Mouse (Mus musculus) hindbrain, embryonic 15.5 days (tissue): ENCODE results near the gene Rab26. TPM values are rescaled to one million over a fixed set of nuclear protein-coding genes. Genes with fewer than 3 reads are reported as not detected.

Source experiments
- ATAC-seq: fragments of 200-750 bp; cut with Nextera tagmentation; 2 replicates; pipeline ENCODE4 v1.8.0; 2017; ENCODE audit warnings: low read depth, moderate number of reproducible peaks, moderate TSS enrichment; ENCODE audit not compliant: low FRiP score
- H3K27ac ChIP-seq: fragments of 300-500 bp; sonication (generic); replicated peaks from 2 replicates; pipeline ENCODE4 v1.5.1; 2015; ENCODE audit warnings: mild to moderate bottlenecking, inconsistent platforms
- H3K27me3 ChIP-seq: fragments of 300-500 bp; sonication (generic); 2 replicates; pipeline ENCODE4 v1.6.1; 2015; ENCODE audit warnings: control low read depth, inconsistent platforms
- H3K36me3 ChIP-seq: fragments of 300-500 bp; sonication (generic); 2 replicates; pipeline ENCODE4 v1.6.1; 2015; ENCODE audit warnings: control low read depth, inconsistent platforms
- H3K4me1 ChIP-seq: fragments of 300-500 bp; sonication (generic); replicated peaks from 2 replicates; pipeline ENCODE4 v1.6.1; 2015; ENCODE audit warnings: control low read depth, inconsistent platforms
- H3K4me2 ChIP-seq: fragments of 300-500 bp; sonication (generic); 2 replicates; pipeline ENCODE4 v1.6.1; 2015; ENCODE audit warnings: moderate library complexity, mild to moderate bottlenecking, inconsistent platforms
- H3K4me3 ChIP-seq: fragments of 300-500 bp; sonication (generic); 2 replicates; pipeline ENCODE4 v1.5.1; 2015; ENCODE audit warnings: mild to moderate bottlenecking, inconsistent platforms
- H3K9ac ChIP-seq: fragments of 300-500 bp; sonication (generic); 2 replicates; pipeline ENCODE4 v1.6.1; 2015; ENCODE audit warnings: inconsistent platforms
- H3K9me3 ChIP-seq: fragments of 300-500 bp; sonication (generic); 2 replicates; pipeline ENCODE4 v1.6.1; 2016; ENCODE audit warnings: control low read depth, inconsistent platforms
- WGBS: fragments of 180-500 bp; shearing (Covaris S2); methylation state at CpG from one replicate; pipeline ENCODE4 v1.1.7; 2015; 5-methylcytosine and 5-hydroxymethylcytosine counted together
- polyA plus RNA-seq: library from polyadenylated mRNA; unstranded; fragments of >200 nt; fragmentation: Nextera tagmentation; extraction: Ambion mirVana; gene quantifications from 2 replicates; pipeline ENCODE4 v1.2.1, GENCODE M21; 2015

Rab26 gene
- polyA plus RNA-seq, 1 experiment from 2014 or later: 8.2 TPM

GRCm38 (mm10) chr17:24544613-24545012, 10.6 kb upstream of the Rab26 start:
- peaks cover 13% of the 10 kb centered on the region; the same call in 1 of the 2 replicates for H3K4me1 ChIP-seq
- H3K27ac ChIP-seq: no peak overlapping the region
- H3K9me3 ChIP-seq: no peaks in the 10 kb centered on the region
- H3K36me3 ChIP-seq: no peaks in the 10 kb centered on the region
- H3K4me2 ChIP-seq: peak overlapping the region; percentile 18; the same call in 1 of the 2 replicates
- H3K4me3 ChIP-seq: no peak overlapping the region; the same call in 1 of the 2 replicates
- H3K9ac ChIP-seq: peak overlapping the region; percentile 10; the same call in 1 of the 2 replicates
- no peak for ATAC-seq
- WGBS: 15% methylated on average over 12 of the region's 12 CpGs
- H3K27me3 ChIP-seq: peaks cover 4% of the 10 kb centered on the region

DNA sequence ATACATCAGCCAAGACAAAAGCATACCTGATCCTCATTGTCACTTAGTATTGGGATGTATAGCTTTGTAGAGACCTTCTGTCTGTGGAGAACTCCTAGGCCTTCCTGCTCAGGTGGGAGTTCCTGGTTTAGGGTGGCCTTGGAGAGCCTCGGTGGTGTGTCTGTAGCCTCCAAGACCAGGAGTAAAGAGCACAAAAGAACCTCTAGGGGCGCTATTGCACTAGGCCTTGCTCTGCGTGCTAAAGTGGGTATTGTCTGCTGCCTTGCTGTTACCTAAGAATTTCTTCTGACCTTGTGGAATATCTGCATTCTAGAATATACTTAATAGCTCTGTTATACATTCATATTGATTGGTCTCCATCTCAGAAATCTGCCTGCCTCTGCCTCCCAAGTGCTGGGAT, 6.4 kb upstream of the Rab26 start:
- no peak overlapping the region for H3K27ac ChIP-seq
- H3K36me3 ChIP-seq: no peaks in the 10 kb centered on the region
- no peaks in the 10 kb centered on the region for H3K27me3 ChIP-seq
- H3K4me3 ChIP-seq: no peak overlapping the region
- no peak overlapping the region for H3K9ac ChIP-seq
- no peak for ATAC-seq
- 4% methylated on average over 3 of the region's 3 CpGs for WGBS
- H3K4me2 ChIP-seq: no peak overlapping the region
- no peaks in the 10 kb centered on the region for H3K9me3 ChIP-seq
- peaks cover 14% of the 10 kb centered on the region; the same call in 1 of the 2 replicates for H3K4me1 ChIP-seq

- no peak overlapping the region for H3K9ac ChIP-seq
- WGBS: 72% methylated on average over 8 of the region's 8 CpGs
- no peak for ATAC-seq
- H3K9me3 ChIP-seq: no peaks in the 10 kb centered on the region
- H3K27ac ChIP-seq: no peak overlapping the region
- no peaks in the 10 kb centered on the region for H3K36me3 ChIP-seq
- H3K4me2 ChIP-seq: no peak overlapping the region
- no peak overlapping the region for H3K4me3 ChIP-seq
- no peaks in the 10 kb centered on the region for H3K27me3 ChIP-seq
- peaks cover 10% of the 10 kb centered on the region; the same call in 1 of the 2 replicates for H3K4me1 ChIP-seq
Measured at GRCm38 (mm10) chr17:24538950-24539349, 4.9 kb upstream of the Rab26 start.

DNA sequence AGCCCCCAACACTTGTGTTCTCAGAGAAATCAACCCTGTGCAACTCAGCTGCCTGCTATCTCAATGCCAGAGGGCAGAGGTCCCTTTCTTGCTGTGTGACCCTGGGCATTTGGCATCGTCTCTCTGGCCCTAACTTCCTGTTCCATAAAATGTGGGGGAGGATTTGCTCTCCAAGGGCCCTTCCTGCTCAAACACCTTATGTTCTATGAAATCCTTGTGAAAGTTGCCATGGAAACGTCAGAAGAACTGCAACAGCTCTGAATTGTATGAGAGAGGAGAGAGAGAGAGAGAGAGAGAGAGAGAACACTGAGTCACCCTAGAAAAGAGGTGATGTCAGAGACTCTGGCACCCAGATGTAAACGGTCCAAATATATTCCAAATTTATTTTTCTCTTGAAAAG, 3.5 kb upstream of the Rab26 start:
- no peak for ATAC-seq
- WGBS: 33% methylated on average over 3 of the region's 3 CpGs

DNA sequence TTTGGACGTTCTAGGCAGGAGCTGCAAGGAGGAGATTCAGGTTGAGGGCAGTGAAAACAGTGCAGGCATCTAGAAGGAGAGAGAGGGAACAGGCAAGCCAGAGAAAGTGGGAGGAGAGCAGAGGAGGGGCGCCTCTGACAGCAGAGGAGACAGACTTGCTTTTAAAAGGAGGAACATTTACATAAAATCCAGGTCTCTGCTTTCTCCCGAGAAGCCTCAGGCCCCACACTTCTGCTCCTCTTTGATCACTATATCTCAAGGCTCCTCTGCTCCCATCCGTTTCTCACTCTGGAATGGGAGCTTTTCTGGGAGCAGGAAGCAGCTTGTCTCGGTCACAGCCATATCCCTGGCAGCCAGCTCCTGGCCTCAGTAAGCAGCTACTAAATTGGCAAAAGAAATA, 1.3 kb upstream of the Rab26 start:
- H3K27ac ChIP-seq: no peak overlapping the region
- ATAC-seq: no peak
- H3K4me3 ChIP-seq: no peak overlapping the region
- no peak overlapping the region for H3K9ac ChIP-seq
- H3K9me3 ChIP-seq: no peaks in the 10 kb centered on the region
- 60% methylated on average over 5 of the region's 5 CpGs for whole genome bisulfite sequencing
- H3K27me3 ChIP-seq: no peaks in the 10 kb centered on the region
- H3K4me2 ChIP-seq: no peak overlapping the region
- no peaks in the 10 kb centered on the region for H3K36me3 ChIP-seq
- H3K4me1 ChIP-seq: peaks cover 44% of the 10 kb centered on the region

More for the DNA sequence above, 3.5 kb upstream of the Rab26 start:
- no peaks in the 10 kb centered on the region for H3K36me3 ChIP-seq
- H3K9me3 ChIP-seq: no peaks in the 10 kb centered on the region
- H3K4me1 ChIP-seq: peaks cover 23% of the 10 kb centered on the region
- no peak overlapping the region for H3K4me2 ChIP-seq
- H3K9ac ChIP-seq: no peak overlapping the region
- no peaks in the 10 kb centered on the region for H3K27me3 ChIP-seq
- no peak overlapping the region for H3K4me3 ChIP-seq
- H3K27ac ChIP-seq: peak overlapping the region; percentile 45; the same call in 1 of the 2 replicates

DNA sequence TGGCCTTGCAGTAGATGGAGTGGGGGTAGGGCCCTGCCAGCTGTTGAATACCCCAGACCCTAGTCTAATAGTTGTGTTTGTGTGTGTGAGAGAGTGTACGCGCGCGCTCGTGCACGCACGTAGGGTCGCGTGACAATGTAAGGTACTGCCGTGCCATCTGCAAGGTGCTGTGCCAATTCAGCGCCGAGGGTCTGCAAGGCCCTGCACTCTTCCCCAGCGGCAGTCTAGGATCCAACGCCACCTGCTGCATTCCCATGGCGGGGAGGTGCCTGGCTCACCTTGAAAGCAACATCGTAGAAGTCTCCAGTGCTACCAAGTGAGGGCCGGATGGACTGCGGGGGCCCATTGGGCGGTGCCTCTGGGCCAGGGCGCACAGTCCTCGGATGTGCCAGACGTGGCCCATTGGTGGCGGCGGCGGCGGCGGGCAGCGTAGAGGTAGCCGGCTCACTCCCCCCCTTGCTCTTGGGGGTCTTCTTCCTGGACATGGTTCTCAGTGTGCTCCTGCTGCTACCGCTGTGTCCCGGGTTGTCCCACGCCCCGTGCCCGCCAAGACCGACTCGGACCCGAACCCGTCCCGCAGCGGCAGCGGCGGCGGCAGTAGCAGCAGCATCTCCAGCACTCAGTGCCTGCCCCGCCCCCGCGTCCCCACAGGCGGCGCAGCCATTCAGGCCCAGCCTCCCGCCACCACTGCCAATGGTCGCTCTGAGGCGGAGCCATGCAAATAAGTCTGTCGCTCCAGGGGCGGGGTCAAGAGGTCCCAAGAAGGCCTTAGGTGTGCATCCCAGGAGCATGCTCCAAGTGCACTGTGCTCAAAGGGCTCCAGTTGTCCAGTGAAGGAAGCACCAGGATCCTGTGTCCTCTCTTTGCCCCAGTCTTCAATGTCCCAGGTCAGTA, 664 bp downstream of the Rab26 start:
- Histone ChIP-seq H3K4me2 (peak overlapping the region; percentile 84), H3K36me3 (no peaks in the 10 kb centered on the region), H3K4me1 (peaks cover 62% of the 10 kb centered on the region), H3K9ac (peak overlapping the region; percentile 26), H3K9me3 (no peaks in the 10 kb centered on the region), H3K27me3 (no peaks in the 10 kb centered on the region), H3K27ac (0 out of 2 replicates have a peak overlapping the region, but pooled peaks have one; percentile 35), H3K4me3 (peak overlapping the region; percentile 39)
- peak; percentile 48 for ATAC-seq
- WGBS: 7% methylated on average over 53 of the region's 53 CpGs

DNA sequence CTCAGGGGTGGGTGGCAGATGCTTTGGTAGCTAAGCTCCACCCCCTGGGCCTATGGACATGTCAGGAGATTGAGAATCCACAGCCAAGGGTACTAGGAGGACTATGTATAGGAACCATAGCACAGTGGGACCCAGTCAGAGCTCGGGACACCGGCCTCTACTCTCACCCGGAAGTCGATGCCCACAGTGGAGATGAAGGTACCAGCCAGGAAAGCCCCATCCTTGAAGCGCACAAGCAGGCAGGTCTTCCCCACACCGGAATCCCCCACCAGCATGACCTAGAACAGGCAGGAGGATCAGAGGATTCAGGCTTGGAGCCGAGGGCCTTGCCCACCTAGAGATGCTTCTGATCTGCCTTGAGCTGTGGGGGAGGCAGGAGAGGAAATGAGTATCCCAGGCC, 2.0 kb downstream of the Rab26 start:
- no peak for ATAC-seq
- no peaks in the 10 kb centered on the region for H3K9me3 ChIP-seq
- 0 out of 2 replicates have a peak overlapping the region, but pooled peaks have one; percentile 84 for H3K4me2 ChIP-seq
- H3K4me1 ChIP-seq: peaks cover 51% of the 10 kb centered on the region
- H3K9ac ChIP-seq: no peak overlapping the region
- H3K27me3 ChIP-seq: no peaks in the 10 kb centered on the region
- 75% methylated on average over 7 of the region's 7 CpGs for WGBS
- H3K27ac ChIP-seq: no peak overlapping the region
- no peak overlapping the region for H3K4me3 ChIP-seq
- no peaks in the 10 kb centered on the region for H3K36me3 ChIP-seq

GRCm38 (mm10) chr17:24531064-24531463, 2.9 kb downstream of the Rab26 start:
- 58% methylated on average over 3 of the region's 3 CpGs for WGBS
- Histone ChIP-seq H3K9me3 (no peaks in the 10 kb centered on the region), H3K4me3 (no peak overlapping the region), H3K27me3 (no peaks in the 10 kb centered on the region), H3K36me3 (no peaks in the 10 kb centered on the region), H3K9ac (peak overlapping the region; percentile 22; the same call in 1 of the 2 replicates), H3K4me2 (no peak overlapping the region), H3K4me1 (peaks cover 60% of the 10 kb centered on the region), H3K27ac (no peak overlapping the region)
- no peak for ATAC-seq

GRCm38 (mm10) chr17:24530361-24531050, 3.5 kb downstream of the Rab26 start:
- no peaks in the 10 kb centered on the region for H3K36me3 ChIP-seq
- no peak overlapping the region for H3K4me3 ChIP-seq
- no peaks in the 10 kb centered on the region for H3K9me3 ChIP-seq
- 33% methylated on average over 8 of the region's 8 CpGs for WGBS
- H3K4me2 ChIP-seq: peak overlapping the region; percentile 82
- peaks cover 65% of the 10 kb centered on the region for H3K4me1 ChIP-seq
- no peaks in the 10 kb centered on the region for H3K27me3 ChIP-seq
- peak overlapping the region; percentile 74 for H3K9ac ChIP-seq
- no peak overlapping the region for H3K27ac ChIP-seq
- ATAC-seq: no peak

DNA sequence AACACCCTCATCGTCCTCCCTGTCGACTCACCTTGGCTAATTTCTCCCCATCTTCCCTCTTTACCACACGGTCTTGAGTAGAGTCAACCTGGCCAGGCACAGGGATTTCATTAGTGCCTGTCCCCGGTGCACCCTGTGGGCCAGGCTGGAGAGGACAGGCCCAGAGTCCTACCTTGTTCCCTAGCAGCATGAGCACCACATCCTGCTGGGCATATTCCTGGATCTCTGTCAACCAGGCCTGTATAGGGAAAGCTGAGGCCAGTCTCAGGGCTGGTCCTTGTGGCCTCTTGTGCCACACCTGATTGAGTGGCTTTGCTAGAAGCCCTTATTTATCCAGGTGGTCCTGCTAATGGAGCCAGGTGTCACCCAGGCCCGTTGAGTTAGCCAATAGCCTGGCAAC, 4.1 kb downstream of the Rab26 start:
- H3K27me3 ChIP-seq: no peaks in the 10 kb centered on the region
- H3K9ac ChIP-seq: peak overlapping the region; percentile 74
- WGBS: 25% methylated on average over 5 of the region's 5 CpGs
- no peak for ATAC-seq
- H3K4me2 ChIP-seq: peak overlapping the region; percentile 82
- peak overlapping the region; percentile 76 for H3K4me3 ChIP-seq
- peak overlapping the region; percentile 87 for H3K27ac ChIP-seq
- H3K36me3 ChIP-seq: no peaks in the 10 kb centered on the region
- H3K9me3 ChIP-seq: no peaks in the 10 kb centered on the region
- peaks cover 71% of the 10 kb centered on the region for H3K4me1 ChIP-seq

DNA sequence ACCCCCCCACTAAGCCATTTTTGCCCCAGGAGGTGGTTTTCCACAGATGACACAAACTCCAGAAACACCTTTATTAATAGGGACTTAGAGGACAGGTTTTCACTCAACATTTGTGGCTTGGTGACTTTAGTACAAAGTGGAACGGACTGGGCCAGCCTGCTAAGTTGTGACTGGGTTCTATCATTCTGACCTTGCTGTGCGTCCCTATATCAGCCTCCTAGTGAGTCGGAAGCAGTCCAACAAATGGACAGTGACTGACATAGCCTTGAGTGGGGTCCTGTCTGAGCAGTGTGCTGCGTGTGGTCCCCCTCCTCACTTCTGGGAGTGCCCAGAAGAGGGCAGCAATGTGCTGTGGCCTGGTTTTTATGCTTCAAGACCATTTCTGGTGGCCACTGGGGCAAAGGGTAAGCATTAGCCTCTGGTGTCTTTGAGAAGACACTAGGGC, 5.0 kb downstream of the Rab26 start:
- Histone ChIP-seq H3K36me3 (no peaks in the 10 kb centered on the region), H3K9ac (peak overlapping the region; percentile 74), H3K4me1 (peaks cover 73% of the 10 kb centered on the region), H3K4me3 (peak overlapping the region; percentile 76), H3K9me3 (no peaks in the 10 kb centered on the region), H3K27me3 (no peaks in the 10 kb centered on the region), H3K4me2 (peak overlapping the region; percentile 82), H3K27ac (peak overlapping the region; percentile 87)
- 1% methylated on average over 4 of the region's 4 CpGs for WGBS
- no peak for ATAC-seq

DNA sequence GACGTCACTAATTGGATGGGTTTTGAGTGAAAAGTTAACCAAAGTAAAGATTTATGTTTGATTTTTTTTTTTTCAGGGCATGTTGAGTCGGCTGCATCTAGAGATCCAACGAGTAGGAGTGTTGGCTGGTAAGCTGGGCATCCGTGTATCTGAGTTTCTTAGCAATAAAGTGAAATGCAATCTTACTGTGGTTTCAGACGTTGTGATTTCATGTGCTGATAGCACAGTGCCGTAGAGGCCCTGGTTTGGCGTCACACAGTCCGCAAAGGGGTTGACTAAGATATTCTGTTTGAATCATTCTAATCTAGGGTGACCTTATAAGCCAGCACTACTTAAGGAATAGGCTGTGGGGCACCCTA, 5.5 kb downstream of the Rab26 start:
- peaks cover 71% of the 10 kb centered on the region for H3K4me1 ChIP-seq
- H3K4me3 ChIP-seq: peak overlapping the region; percentile 76
- ATAC-seq: no peak
- no peaks in the 10 kb centered on the region for H3K27me3 ChIP-seq
- H3K27ac ChIP-seq: peak overlapping the region; percentile 87
- peak overlapping the region; percentile 74 for H3K9ac ChIP-seq
- peak overlapping the region; percentile 82 for H3K4me2 ChIP-seq
- no peaks in the 10 kb centered on the region for H3K9me3 ChIP-seq
- no peaks in the 10 kb centered on the region for H3K36me3 ChIP-seq
- under 1% methylated on average over 8 of the region's 8 CpGs for WGBS
